Mouse (Mus musculus) kidney, adult 2 months (tissue): ENCODE measurements around the gene Was. TPM values are rescaled to one million over a fixed set of nuclear protein-coding genes. Genes with fewer than 3 reads are reported as not detected.
"Not testable (repeated sequence)": the region's sequence is repeated elsewhere in the genome, so short reads cannot be mapped to it uniquely, and the experiment has no call there.

ENCODE experiments used
- DNase-seq: peaks from one replicate; pipeline ENCODE4 v3.0.0; 2021
- H3K27ac ChIP-seq: fragments of 200-500 bp; 2 replicates; pipeline ENCODE4 v1.5.1; 2012; ENCODE audit warnings: low read depth, low read length, control low read depth, inconsistent platforms; ENCODE audit not compliant: insufficient read depth
- H3K27me3 ChIP-seq: fragments of 200-500 bp; replicated peaks from 2 replicates; pipeline ENCODE4 v1.6.1; 2012; ENCODE audit warnings: mild to moderate bottlenecking, moderate library complexity, low read length, inconsistent platforms; ENCODE audit not compliant: control insufficient read depth, insufficient read depth
- H3K36me3 ChIP-seq: fragments of 200-500 bp; 2 replicates; pipeline ENCODE4 v1.6.1; 2012; ENCODE audit warnings: mild to moderate bottlenecking, moderate library complexity, low read length, inconsistent platforms; ENCODE audit not compliant: control insufficient read depth, insufficient read depth
- H3K4me1 ChIP-seq: fragments of 200-500 bp; 2 replicates; pipeline ENCODE4 v1.6.1; 2011; ENCODE audit warnings: low read length; ENCODE audit not compliant: control insufficient read depth, insufficient read depth
- H3K4me3 ChIP-seq: fragments of 200-500 bp; 2 replicates; pipeline ENCODE4 v1.5.1; 2011; ENCODE audit warnings: mild to moderate bottlenecking, low read depth, low read length, control low read depth; ENCODE audit not compliant: insufficient read depth
- CTCF ChIP-seq: fragments of 200-500 bp; conservative IDR thresholded peaks from 2 replicates; pipeline ENCODE4 v1.5.1; 2011; ENCODE audit warnings: low read depth, mild to moderate bottlenecking, control low read depth, low read length, moderate library complexity, mixed read lengths; ENCODE audit not compliant: insufficient read depth, insufficient read length
- POLR2A ChIP-seq: fragments of 200-500 bp; IDR thresholded peaks from one replicate; pipeline ENCODE4 v1.6.1; 2011; ENCODE audit warnings: low read depth, low read length, control low read depth
- WGBS: fragments of 180-500 bp; shearing (Covaris S2); methylation state at CpG from one replicate; pipeline ENCODE4 v1.1.7; 2018; 5-methylcytosine and 5-hydroxymethylcytosine counted together
- polyA plus RNA-seq: library from polyadenylated mRNA; depleted of rRNA; stranded (reverse); fragments of >200 nt; gene quantifications from 2 replicates; pipeline ENCODE4 v1.2.3, GENCODE M21; 2012; rRNA removed

The Was gene
- polyA plus RNA-seq, 1 experiment, result 3.4 TPM

- TF ChIP-seq CTCF (no peak), POLR2A (no peak)
- Histone ChIP-seq H3K36me3 (no peaks in the 10 kb centered on the region), H3K27ac (no peak overlapping the region; the same call in 1 of the 2 replicates), H3K4me1 (peaks cover 3% of the 10 kb centered on the region; the same call in 1 of the 2 replicates), H3K27me3 (no peaks in the 10 kb centered on the region), H3K4me3 (peak overlapping the region; percentile 68)
- no peak for DNase-seq
- WGBS, result 2% methylated on average over 62 of the region's 64 CpGs
Measured at GRCm38 (mm10) chrX:8073881-8074429, 16.3 kb downstream of the Was start.

GRCm38 (mm10) chrX:8069166-8069565 is 21.1 kb downstream of the Was start:
- H3K36me3 ChIP-seq, result no peaks in the 10 kb centered on the region
- 100% methylated on average over 1 of the region's 1 CpGs for WGBS
- TF ChIP-seq POLR2A (no peak), CTCF (no peak)

GRCm38 (mm10) chrX:8051044-8051781 is 39.1 kb downstream of the Was start:
- not testable (repeated sequence) for DNase-seq, H3K4me1 ChIP-seq, H3K27me3 ChIP-seq, H3K27ac ChIP-seq, H3K4me3 ChIP-seq, H3K36me3 ChIP-seq
- WGBS, result 84% methylated on average over 8 of the region's 8 CpGs

More at GRCm38 (mm10) chrX:8069166-8069565, 21.1 kb downstream of the Was start:
- no peak for DNase-seq
- no peaks in the 10 kb centered on the region for H3K4me1 ChIP-seq
- H3K27ac ChIP-seq, result no peak overlapping the region
- H3K4me3 ChIP-seq, result no peak overlapping the region
- no peaks in the 10 kb centered on the region for H3K27me3 ChIP-seq

- Histone ChIP-seq H3K36me3 (no peaks in the 10 kb centered on the region), H3K4me1 (no peaks in the 10 kb centered on the region), H3K27me3 (no peaks in the 10 kb centered on the region), H3K4me3 (no peak overlapping the region), H3K27ac (no peak overlapping the region)
- TF ChIP-seq POLR2A (no peak), CTCF (0 out of 2 replicates have a peak, but pooled peaks have one; percentile 14)
- WGBS, result 33% methylated on average over 1 of the region's 1 CpGs
- no peak for DNase-seq
Measured at GRCm38 (mm10) chrX:8033009-8033408, 57.3 kb downstream of the Was start.

Other genes with a start within 250 kb of the Was start
- gene Otud5, start 249.1 kb downstream of the Was start, polyA plus RNA-seq, result 26.8 and 30.4 TPM in 2 replicates
- 11.4 and 11.5 TPM in 2 replicates for gene Pim2, start 212.2 kb downstream of the Was start, polyA plus RNA-seq
- gene Slc35a2, start 206.5 kb downstream of the Was start, polyA plus RNA-seq, result 50.0 and 50.1 TPM in 2 replicates
- gene Pqbp1, start 191.2 kb downstream of the Was start, polyA plus RNA-seq, result 45.7 and 58.0 TPM in 2 replicates
- 47.0 and 60.9 TPM in 2 replicates for gene Timm17b, start 191.1 kb downstream of the Was start, polyA plus RNA-seq
- not detected in 2 replicates for gene Gm10491, start 182.7 kb downstream of the Was start, polyA plus RNA-seq
- gene Gm10490, start 181.0 kb downstream of the Was start, polyA plus RNA-seq, result not detected in 2 replicates
- gene Pcsk1n, start 170.7 kb downstream of the Was start, polyA plus RNA-seq, result 0.62 and 0.91 TPM in 2 replicates
- gene Eras, start 161.9 kb downstream of the Was start, polyA plus RNA-seq, result not detected in 2 replicates
- 65.1 and 86.2 TPM in 2 replicates for gene Hdac6, start 142.6 kb downstream of the Was start, polyA plus RNA-seq
- 0.09 and 0.15 TPM in 2 replicates for gene Gata1, start 112.4 kb downstream of the Was start, polyA plus RNA-seq
- 28.9 and 42.2 TPM in 2 replicates for gene Glod5, start 72.0 kb downstream of the Was start, polyA plus RNA-seq
- gene Suv39h1, start 15.7 kb downstream of the Was start, polyA plus RNA-seq, result 7.6 and 8.4 TPM in 2 replicates
- 58.4 and 84.2 TPM in 2 replicates for gene Wdr13, start 42.4 kb upstream of the Was start, polyA plus RNA-seq
- gene Rbm3, start 55.4 kb upstream of the Was start, polyA plus RNA-seq, result 41.6 and 50.8 TPM in 2 replicates
- 17.0 and 19.0 TPM in 2 replicates for gene Tbc1d25, start 85.7 kb upstream of the Was start, polyA plus RNA-seq
- 180 and 192 TPM in 2 replicates for gene Ebp, start 103.0 kb upstream of the Was start, polyA plus RNA-seq
- 20.7 and 24.8 TPM in 2 replicates for gene Porcn, start 116.0 kb upstream of the Was start, polyA plus RNA-seq
- 31.1 and 32.1 TPM in 2 replicates for gene Ftsj1, start 161.9 kb upstream of the Was start, polyA plus RNA-seq
- not detected in 2 replicates for gene Slc38a5, start 180.6 kb upstream of the Was start, polyA plus RNA-seq
- not detected in 2 replicates for gene Ssxb10, start 236.9 kb upstream of the Was start, polyA plus RNA-seq